Mouse (Mus musculus): ENCODE data around the gene Sap25. TPM values are rescaled to one million over a fixed set of nuclear protein-coding genes. Genes with fewer than 3 reads are reported as not detected.

Gene Sap25
- polyA plus RNA-seq, 1 experiment from 2014 or later = 7.1 TPM

DNA sequence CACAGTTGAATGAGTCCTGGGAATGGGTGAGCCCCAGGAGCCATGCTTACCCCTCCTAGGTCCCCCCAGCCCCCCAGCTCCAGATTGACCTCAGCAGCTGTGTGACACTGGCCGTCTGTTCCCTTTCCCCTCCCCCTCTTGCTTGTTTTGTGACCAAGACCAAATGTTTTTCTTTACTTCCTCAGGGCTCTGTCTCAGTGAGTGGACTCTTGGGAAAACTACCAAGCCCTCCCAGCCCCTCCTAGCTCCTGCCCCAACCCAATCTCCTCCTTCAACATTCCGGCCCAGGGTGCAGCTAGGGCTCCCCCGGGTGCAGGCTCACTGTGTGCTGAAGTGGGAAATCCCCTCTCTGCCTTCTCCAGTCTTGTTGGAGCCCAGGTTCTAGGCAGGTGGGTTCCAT, 10.5 kb upstream of the Sap25 start:
- Histone ChIP-seq H3K36me3 (ENCODE audit: control insufficient read depth, insufficient read depth, low read length) (peaks cover 2% of the 10 kb centered on the region; the same call in 1 of the 2 replicates), H3K9ac (ENCODE audit: low read depth, low read length) (peak overlapping the region; percentile 38; the same call in 1 of the 2 replicates), H3K27me3 (ENCODE audit: control insufficient read depth, insufficient read depth, low read length) (no peaks in the 10 kb centered on the region), H3K9me3 (ENCODE audit: control insufficient read depth, low read length) (no peaks in the 10 kb centered on the region), H3K4me2 (replicated peaks; ENCODE audit: low read depth, low read length) (peak overlapping the region; percentile 80), H3K4me1 (replicated peaks; ENCODE audit: control insufficient read depth, insufficient read depth, low read length) (peaks cover 16% of the 10 kb centered on the region), H3K27ac (ENCODE audit: low read depth, low read length) (peak overlapping the region; percentile 60), H3K4me3 (ENCODE audit: low read depth, low read length) (peak overlapping the region; percentile 85; the same call in 1 of the 2 replicates)
- no peak for DNase-seq (ENCODE audit: low spot score)
- WGBS = 37% methylated on average over 3 of the region's 3 CpGs
- no peak for ATAC-seq (ENCODE audit: low FRiP score)

DNA sequence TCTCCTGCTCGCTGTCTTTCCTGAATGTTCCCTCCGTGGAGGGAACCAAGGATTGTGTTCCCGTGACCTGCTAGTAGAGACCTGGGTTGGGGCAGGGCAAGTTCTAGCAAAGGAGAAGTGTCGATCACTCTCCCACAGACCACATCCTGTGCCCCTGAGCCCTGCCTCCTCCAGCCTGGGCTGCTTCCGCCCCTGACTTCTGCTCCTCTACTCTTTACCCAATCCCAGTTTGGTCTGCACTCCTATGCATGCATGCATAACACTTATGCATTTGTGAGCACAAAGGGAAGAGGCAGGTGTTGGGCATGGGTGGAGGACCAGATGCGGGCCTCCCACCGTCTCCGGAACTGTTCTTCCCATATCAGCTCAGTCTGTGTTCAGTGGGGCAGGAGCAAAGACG, 10.0 kb upstream of the Sap25 start:
- no peaks in the 10 kb centered on the region for H3K9me3 ChIP-seq (ENCODE audit: control insufficient read depth, low read length)
- H3K9ac ChIP-seq (ENCODE audit: low read depth, low read length) = peak overlapping the region; percentile 31; the same call in 1 of the 2 replicates
- ATAC-seq (ENCODE audit: low FRiP score) (no peak), DNase-seq (ENCODE audit: low spot score) (no peak)
- WGBS = 60% methylated on average over 9 of the region's 9 CpGs
- H3K36me3 ChIP-seq (ENCODE audit: control insufficient read depth, insufficient read depth, low read length) = peaks cover 2% of the 10 kb centered on the region; the same call in 1 of the 2 replicates
- no peaks in the 10 kb centered on the region for H3K27me3 ChIP-seq (ENCODE audit: control insufficient read depth, insufficient read depth, low read length)
- peak overlapping the region; percentile 80 for H3K4me2 ChIP-seq (replicated peaks; ENCODE audit: low read depth, low read length)
- peak overlapping the region; percentile 13; the same call in 1 of the 2 replicates for H3K4me3 ChIP-seq (ENCODE audit: low read depth, low read length)
- H3K27ac ChIP-seq (ENCODE audit: low read depth, low read length) = peak overlapping the region; percentile 60
- peaks cover 16% of the 10 kb centered on the region for H3K4me1 ChIP-seq (replicated peaks; ENCODE audit: control insufficient read depth, insufficient read depth, low read length)

GRCm38 (mm10) chr5:137631591-137631990, 9.5 kb upstream of the Sap25 start:
- Histone ChIP-seq H3K27ac (ENCODE audit: low read depth, low read length) (peak overlapping the region; percentile 60; the same call in 1 of the 2 replicates), H3K4me3 (ENCODE audit: low read depth, low read length) (no peak overlapping the region), H3K4me2 (replicated peaks; ENCODE audit: low read depth, low read length) (peak overlapping the region; percentile 80; the same call in 1 of the 2 replicates), H3K36me3 (ENCODE audit: control insufficient read depth, insufficient read depth, low read length) (peaks cover 2% of the 10 kb centered on the region), H3K9ac (ENCODE audit: low read depth, low read length) (no peak overlapping the region; the same call in 1 of the 2 replicates), H3K27me3 (ENCODE audit: control insufficient read depth, insufficient read depth, low read length) (no peaks in the 10 kb centered on the region), H3K9me3 (ENCODE audit: control insufficient read depth, low read length) (no peaks in the 10 kb centered on the region), H3K4me1 (replicated peaks; ENCODE audit: control insufficient read depth, insufficient read depth, low read length) (peaks cover 16% of the 10 kb centered on the region)
- no peak for ATAC-seq (ENCODE audit: low FRiP score)
- WGBS = 67% methylated on average over 4 of the region's 4 CpGs
- DNase-seq (ENCODE audit: low spot score) = no peak

DNA sequence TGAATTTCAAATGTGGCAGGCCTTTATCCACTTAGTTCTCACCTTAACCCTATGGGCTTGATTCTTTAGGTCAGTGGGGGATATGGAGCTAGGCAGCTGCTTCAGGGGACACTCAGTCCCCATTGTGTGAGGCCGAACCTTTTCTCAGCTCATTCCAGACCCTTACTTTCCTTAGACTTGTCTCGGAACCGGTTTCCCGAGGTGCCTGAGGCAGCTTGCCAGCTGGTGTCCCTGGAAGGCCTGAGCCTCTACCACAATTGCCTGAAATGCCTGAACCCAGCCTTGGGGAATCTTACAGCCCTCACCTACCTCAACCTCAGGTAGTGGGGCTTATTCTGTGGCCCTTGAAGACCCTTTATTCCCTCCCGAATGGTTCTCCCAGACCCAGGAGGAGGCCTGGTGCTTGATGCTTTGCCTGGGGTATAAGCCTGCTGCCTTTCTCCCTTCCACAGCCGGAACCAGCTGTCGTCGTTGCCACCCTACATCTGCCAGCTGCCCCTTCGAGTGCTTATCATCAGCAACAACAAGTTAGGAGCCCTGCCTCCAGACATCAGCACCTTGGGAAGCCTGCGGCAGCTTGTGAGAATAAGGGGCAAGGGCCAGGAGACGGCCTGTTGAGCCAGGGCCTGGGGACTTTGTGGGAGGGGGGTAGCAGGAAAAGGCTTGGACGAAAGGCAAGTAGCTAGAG, 7.6 kb upstream of the Sap25 start:
- H3K4me1 ChIP-seq (replicated peaks; ENCODE audit: control insufficient read depth, insufficient read depth, low read length) = peaks cover 14% of the 10 kb centered on the region
- H3K9ac ChIP-seq (ENCODE audit: low read depth, low read length) = no peak overlapping the region
- no peaks in the 10 kb centered on the region for H3K9me3 ChIP-seq (ENCODE audit: control insufficient read depth, low read length)
- ATAC-seq (ENCODE audit: low FRiP score) = no peak
- 83% methylated on average over 12 of the region's 12 CpGs for WGBS
- H3K4me2 ChIP-seq (replicated peaks; ENCODE audit: low read depth, low read length) = no peak overlapping the region
- H3K36me3 ChIP-seq (ENCODE audit: control insufficient read depth, insufficient read depth, low read length) = peaks cover 5% of the 10 kb centered on the region
- no peak overlapping the region for H3K27ac ChIP-seq (ENCODE audit: low read depth, low read length)
- DNase-seq (ENCODE audit: low spot score) = no peak
- H3K27me3 ChIP-seq (ENCODE audit: control insufficient read depth, insufficient read depth, low read length) = no peaks in the 10 kb centered on the region
- no peak overlapping the region for H3K4me3 ChIP-seq (ENCODE audit: low read depth, low read length)

DNA sequence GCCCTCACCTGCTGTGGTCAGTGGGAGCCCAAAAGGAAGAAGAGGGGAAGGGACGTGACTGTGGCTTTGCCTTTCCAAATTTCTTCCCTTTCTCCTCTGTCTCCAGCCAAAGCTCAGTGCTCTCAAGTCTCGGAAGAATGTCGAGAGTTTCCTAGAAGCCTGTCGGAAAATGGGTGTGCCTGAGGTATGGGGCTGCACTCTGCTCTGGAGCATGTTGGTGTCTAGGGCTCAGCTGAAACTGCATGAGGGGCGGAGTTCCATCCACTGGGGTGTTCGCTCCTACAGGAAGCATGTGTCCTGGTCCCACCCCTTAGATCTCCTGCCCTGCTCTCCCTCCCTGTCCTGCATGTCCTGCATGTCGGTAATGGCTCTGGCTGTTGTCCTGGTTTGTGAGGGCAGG, 1.7 kb upstream of the Sap25 start:
- 85% methylated on average over 7 of the region's 7 CpGs for WGBS
- Histone ChIP-seq H3K36me3 (ENCODE audit: control insufficient read depth, insufficient read depth, low read length) (peaks cover 21% of the 10 kb centered on the region), H3K4me2 (replicated peaks; ENCODE audit: low read depth, low read length) (no peak overlapping the region), H3K9me3 (ENCODE audit: control insufficient read depth, low read length) (no peaks in the 10 kb centered on the region), H3K27me3 (ENCODE audit: control insufficient read depth, insufficient read depth, low read length) (peaks cover 10% of the 10 kb centered on the region), H3K9ac (ENCODE audit: low read depth, low read length) (no peak overlapping the region), H3K27ac (ENCODE audit: low read depth, low read length) (no peak overlapping the region), H3K4me1 (replicated peaks; ENCODE audit: control insufficient read depth, insufficient read depth, low read length) (no peaks in the 10 kb centered on the region), H3K4me3 (ENCODE audit: low read depth, low read length) (no peak overlapping the region)
- ATAC-seq (ENCODE audit: low FRiP score) = no peak
- no peak for DNase-seq (ENCODE audit: low spot score)

GRCm38 (mm10) chr5:137642886-137643285, 1.8 kb downstream of the Sap25 start:
- Histone ChIP-seq H3K36me3 (ENCODE audit: control insufficient read depth, insufficient read depth, low read length) (peaks cover 17% of the 10 kb centered on the region), H3K27me3 (ENCODE audit: control insufficient read depth, insufficient read depth, low read length) (peaks cover 28% of the 10 kb centered on the region), H3K9ac (ENCODE audit: low read depth, low read length) (no peak overlapping the region), H3K4me2 (replicated peaks; ENCODE audit: low read depth, low read length) (no peak overlapping the region), H3K4me1 (replicated peaks; ENCODE audit: control insufficient read depth, insufficient read depth, low read length) (no peaks in the 10 kb centered on the region), H3K27ac (ENCODE audit: low read depth, low read length) (no peak overlapping the region), H3K4me3 (ENCODE audit: low read depth, low read length) (no peak overlapping the region), H3K9me3 (ENCODE audit: control insufficient read depth, low read length) (no peaks in the 10 kb centered on the region)
- WGBS = 62% methylated on average over 4 of the region's 4 CpGs
- no peak for ATAC-seq (ENCODE audit: low FRiP score)
- DNase-seq (ENCODE audit: low spot score) = no peak

GRCm38 (mm10) chr5:137644484-137644883, 3.4 kb downstream of the Sap25 start:
- no peaks in the 10 kb centered on the region for H3K4me1 ChIP-seq (replicated peaks; ENCODE audit: control insufficient read depth, insufficient read depth, low read length)
- H3K36me3 ChIP-seq (ENCODE audit: control insufficient read depth, insufficient read depth, low read length) = peaks cover 12% of the 10 kb centered on the region
- peaks cover 28% of the 10 kb centered on the region for H3K27me3 ChIP-seq (ENCODE audit: control insufficient read depth, insufficient read depth, low read length)
- no peak overlapping the region for H3K4me2 ChIP-seq (replicated peaks; ENCODE audit: low read depth, low read length)
- no peaks in the 10 kb centered on the region for H3K9me3 ChIP-seq (ENCODE audit: control insufficient read depth, low read length)
- no peak for ATAC-seq (ENCODE audit: low FRiP score)
- DNase-seq (ENCODE audit: low spot score) = no peak
- 54% methylated on average over 19 of the region's 19 CpGs for WGBS
- H3K4me3 ChIP-seq (ENCODE audit: low read depth, low read length) = no peak overlapping the region
- H3K9ac ChIP-seq (ENCODE audit: low read depth, low read length) = no peak overlapping the region
- H3K27ac ChIP-seq (ENCODE audit: low read depth, low read length) = no peak overlapping the region

GRCm38 (mm10) chr5:137645091-137645651, 4.0 kb downstream of the Sap25 start:
- Histone ChIP-seq H3K9me3 (ENCODE audit: control insufficient read depth, low read length) (no peaks in the 10 kb centered on the region), H3K4me1 (replicated peaks; ENCODE audit: control insufficient read depth, insufficient read depth, low read length) (no peaks in the 10 kb centered on the region; the same call in 1 of the 2 replicates), H3K27ac (ENCODE audit: low read depth, low read length) (no peak overlapping the region), H3K4me2 (replicated peaks; ENCODE audit: low read depth, low read length) (peak overlapping the region; percentile 24), H3K36me3 (ENCODE audit: control insufficient read depth, insufficient read depth, low read length) (peaks cover 6% of the 10 kb centered on the region), H3K27me3 (ENCODE audit: control insufficient read depth, insufficient read depth, low read length) (peaks cover 28% of the 10 kb centered on the region), H3K4me3 (ENCODE audit: low read depth, low read length) (peak overlapping the region; percentile 19), H3K9ac (ENCODE audit: low read depth, low read length) (no peak overlapping the region)
- ATAC-seq (ENCODE audit: low FRiP score) = no peak
- 4% methylated on average over 44 of the region's 44 CpGs for WGBS
- peak; percentile 46 for DNase-seq (ENCODE audit: low spot score)

Measured in hindbrain, embryonic 11.5 days (tissue).